Mouse (Mus musculus) neural tube, embryonic 15.5 days (tissue): ENCODE results near the gene Smyd5. TPM values are rescaled to one million over a fixed set of nuclear protein-coding genes. Genes with fewer than 3 reads are reported as not detected.

Experiments
- ATAC-seq: fragments of 200-750 bp; cut with Nextera tagmentation; 2 replicates; pipeline ENCODE4 v1.8.0; 2017; ENCODE audit warnings: mild to moderate bottlenecking, moderate TSS enrichment, moderate library complexity; ENCODE audit not compliant: low FRiP score
- H3K27ac ChIP-seq: fragments of 300-500 bp; sonication (generic); replicated peaks from 2 replicates; pipeline ENCODE4 v1.5.1; 2015; ENCODE audit warnings: mild to moderate bottlenecking, inconsistent platforms
- H3K27me3 ChIP-seq: fragments of 300-500 bp; sonication (generic); replicated peaks from 2 replicates; pipeline ENCODE4 v1.6.1; 2015; ENCODE audit warnings: inconsistent platforms
- H3K36me3 ChIP-seq: fragments of 300-500 bp; sonication (generic); 2 replicates; pipeline ENCODE4 v1.6.1; 2015; ENCODE audit warnings: inconsistent platforms
- H3K4me1 ChIP-seq: fragments of 300-500 bp; sonication (generic); 2 replicates; pipeline ENCODE4 v1.6.1; 2015; ENCODE audit warnings: inconsistent platforms
- H3K4me2 ChIP-seq: fragments of 300-500 bp; sonication (generic); 2 replicates; pipeline ENCODE4 v1.6.1; 2015; ENCODE audit warnings: inconsistent platforms, mild to moderate bottlenecking, moderate library complexity
- H3K4me3 ChIP-seq: fragments of 300-500 bp; sonication (generic); replicated peaks from 2 replicates; pipeline ENCODE4 v1.5.1; 2015; ENCODE audit warnings: mild to moderate bottlenecking, inconsistent platforms
- H3K9ac ChIP-seq: fragments of 300-500 bp; sonication (generic); replicated peaks from 2 replicates; pipeline ENCODE4 v1.6.1; 2015; ENCODE audit warnings: mild to moderate bottlenecking, inconsistent platforms
- H3K9me3 ChIP-seq: fragments of 300-500 bp; sonication (generic); replicated peaks from 2 replicates; pipeline ENCODE4 v1.6.1; 2016; ENCODE audit warnings: inconsistent platforms
- WGBS: fragments of 180-500 bp; shearing (Covaris S2); methylation state at CpG from one replicate; pipeline ENCODE4 v1.1.7; 2015; ENCODE audit warnings: mixed read lengths; 5-methylcytosine and 5-hydroxymethylcytosine counted together
- polyA plus RNA-seq: library from polyadenylated mRNA; unstranded; fragments of >200 nt; fragmentation: Nextera tagmentation; extraction: Ambion mirVana; gene quantifications from 2 replicates; pipeline ENCODE4 v1.2.1, GENCODE M21; 2015

Gene Smyd5
- polyA plus RNA-seq, 1 experiment from 2014 or later, result 75.6 TPM

GRCm38 (mm10) chr6:85419150-85419549 is 12.6 kb upstream of the Smyd5 start:
- no peak overlapping the region for H3K4me2 ChIP-seq
- no peak overlapping the region for H3K27ac ChIP-seq
- H3K9me3 ChIP-seq, result no peaks in the 10 kb centered on the region
- WGBS, result 88% methylated on average over 2 of the region's 2 CpGs
- ATAC-seq, result no peak
- no peaks in the 10 kb centered on the region for H3K36me3 ChIP-seq
- no peak overlapping the region for H3K4me3 ChIP-seq
- peaks cover 14% of the 10 kb centered on the region for H3K27me3 ChIP-seq
- no peak overlapping the region for H3K9ac ChIP-seq
- H3K4me1 ChIP-seq, result no peaks in the 10 kb centered on the region

DNA sequence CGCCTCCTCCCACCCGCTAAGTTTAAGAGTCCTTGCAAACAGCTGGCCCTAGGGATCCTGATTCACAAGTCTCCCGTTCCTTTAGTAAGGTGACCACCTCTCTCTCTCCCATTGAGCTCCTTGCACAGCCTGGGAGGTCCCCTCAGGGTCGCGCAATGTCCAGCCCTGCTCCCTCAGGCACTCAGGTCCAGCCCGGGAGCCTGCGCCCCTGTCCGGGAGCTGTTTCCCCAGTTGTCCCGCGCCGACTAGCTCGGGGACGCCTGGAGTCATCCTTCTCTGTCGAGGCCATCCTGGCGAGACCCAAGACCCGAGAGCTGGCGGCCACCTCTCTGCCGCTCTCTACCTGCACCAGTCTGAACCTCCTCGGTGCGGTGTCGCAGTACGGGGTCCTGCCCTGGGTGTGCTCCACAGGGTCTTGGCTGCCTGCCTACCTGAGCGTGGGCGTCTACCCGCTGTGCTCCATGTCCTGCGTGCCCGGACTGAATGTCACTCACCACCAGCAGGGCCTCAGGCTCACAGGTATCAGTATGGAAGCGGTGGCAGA is 7.9 kb upstream of the Smyd5 start, which contains the start of gene Noto:
Noto (plus strand) TSS at position 51 of the 544 bp plus-strand sequence.
- Histone ChIP-seq H3K27ac (no peak within 1 kb of the TSS), H3K4me2 (no peak within 1 kb of the TSS), H3K36me3 (no peaks in the 10 kb centered on the region), H3K9ac (no peak within 1 kb of the TSS), H3K9me3 (no peaks in the 10 kb centered on the region), H3K4me3 (no peak within 1 kb of the TSS), H3K4me1 (no peaks in the 10 kb centered on the region), H3K27me3 (peaks cover 15% of the 10 kb centered on the region)
- WGBS, result 14% methylated on average over 28 of the region's 28 CpGs
- ATAC-seq, result no peak

- WGBS, result 48% methylated on average over 8 of the region's 8 CpGs
- Histone ChIP-seq H3K4me3 (peak overlapping the region; percentile 94), H3K36me3 (no peaks in the 10 kb centered on the region), H3K9ac (peak overlapping the region; percentile 80), H3K9me3 (no peaks in the 10 kb centered on the region), H3K27me3 (no peaks in the 10 kb centered on the region), H3K27ac (no peak overlapping the region), H3K4me2 (peak overlapping the region; percentile 89), H3K4me1 (peaks cover 18% of the 10 kb centered on the region)
- peak; percentile 74 for ATAC-seq
These were observed 431 bp upstream of the Smyd5 start for GRCm38 (mm10) chr6:85431274-85431841.

DNA sequence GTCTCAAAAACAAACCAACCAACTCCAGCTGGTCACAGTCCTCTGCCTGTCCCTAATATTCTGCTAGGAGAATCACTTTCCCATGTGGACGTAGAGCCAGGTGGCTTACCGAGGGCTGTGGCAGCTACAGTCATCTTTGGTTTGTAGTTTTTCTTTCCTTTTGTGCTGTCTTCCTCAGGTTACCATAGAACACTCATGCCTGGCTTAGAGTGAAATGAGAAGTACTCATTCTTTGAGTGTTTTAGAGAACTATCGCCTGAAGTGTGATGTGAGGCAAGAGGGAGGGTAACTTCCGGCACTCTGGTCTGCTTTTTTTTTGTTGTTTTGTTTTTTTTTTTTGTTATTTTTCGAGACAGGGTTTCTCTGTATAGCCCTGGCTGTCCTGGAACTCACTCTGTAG is 2.1 kb downstream of the Smyd5 start:
- Histone ChIP-seq H3K4me2 (no peak overlapping the region), H3K36me3 (peaks cover 8% of the 10 kb centered on the region)

GRCm38 (mm10) chr6:85436204-85436603 is 4.4 kb downstream of the Smyd5 start:
- WGBS, result 90% methylated on average over 1 of the region's 1 CpGs
- peaks cover 18% of the 10 kb centered on the region for H3K4me1 ChIP-seq
- H3K4me2 ChIP-seq, result no peak overlapping the region
- no peaks in the 10 kb centered on the region for H3K9me3 ChIP-seq
- no peak overlapping the region for H3K4me3 ChIP-seq
- H3K27ac ChIP-seq, result no peak overlapping the region
- H3K36me3 ChIP-seq, result peaks cover 30% of the 10 kb centered on the region
- H3K9ac ChIP-seq, result no peak overlapping the region
- H3K27me3 ChIP-seq, result no peaks in the 10 kb centered on the region
- no peak for ATAC-seq

More for the DNA sequence above, 2.1 kb downstream of the Smyd5 start:
- ATAC-seq, result no peak
- WGBS, result 91% methylated on average over 5 of the region's 5 CpGs
- no peak overlapping the region for H3K9ac ChIP-seq
- H3K27me3 ChIP-seq, result no peaks in the 10 kb centered on the region
- H3K4me3 ChIP-seq, result no peak overlapping the region
- peaks cover 18% of the 10 kb centered on the region for H3K4me1 ChIP-seq
- H3K9me3 ChIP-seq, result no peaks in the 10 kb centered on the region
- no peak overlapping the region for H3K27ac ChIP-seq

- ATAC-seq, result no peak
- Histone ChIP-seq H3K27ac (no peak overlapping the region), H3K4me1 (peaks cover 14% of the 10 kb centered on the region), H3K9me3 (no peaks in the 10 kb centered on the region), H3K27me3 (no peaks in the 10 kb centered on the region), H3K36me3 (peaks cover 33% of the 10 kb centered on the region), H3K4me3 (no peak overlapping the region), H3K4me2 (no peak overlapping the region), H3K9ac (no peak overlapping the region)
- 83% methylated on average over 5 of the region's 6 CpGs for WGBS
These were observed 4.8 kb downstream of the Smyd5 start for GRCm38 (mm10) chr6:85436631-85437030.

DNA sequence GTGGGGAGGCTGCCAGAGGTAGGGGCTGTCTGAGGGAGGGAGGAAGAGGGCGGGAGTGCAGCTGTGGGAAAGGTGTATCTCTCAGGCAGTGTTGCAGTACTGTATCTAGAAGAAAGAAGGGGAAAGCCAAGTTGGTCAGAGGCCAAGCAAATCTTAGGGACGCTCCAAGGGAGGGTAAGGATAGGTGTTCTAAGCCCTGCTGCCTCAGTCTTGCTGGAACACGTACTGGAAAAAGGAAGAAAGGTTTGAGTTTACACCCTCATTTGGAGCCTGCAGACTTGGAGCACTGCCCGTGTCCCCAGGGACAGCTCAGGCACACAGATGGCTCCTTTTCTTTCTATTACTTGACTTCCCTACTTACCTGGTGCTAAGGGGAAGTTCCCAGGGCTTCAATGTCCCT is 9.4 kb downstream of the Smyd5 start:
- peaks cover 57% of the 10 kb centered on the region for H3K36me3 ChIP-seq
- H3K4me1 ChIP-seq, result no peaks in the 10 kb centered on the region
- H3K9me3 ChIP-seq, result no peaks in the 10 kb centered on the region
- no peak overlapping the region for H3K4me2 ChIP-seq
- H3K4me3 ChIP-seq, result no peak overlapping the region
- no peak overlapping the region for H3K9ac ChIP-seq
- H3K27me3 ChIP-seq, result no peaks in the 10 kb centered on the region
- no peak for ATAC-seq
- 94% methylated on average over 4 of the region's 4 CpGs for WGBS
- H3K27ac ChIP-seq, result no peak overlapping the region

DNA sequence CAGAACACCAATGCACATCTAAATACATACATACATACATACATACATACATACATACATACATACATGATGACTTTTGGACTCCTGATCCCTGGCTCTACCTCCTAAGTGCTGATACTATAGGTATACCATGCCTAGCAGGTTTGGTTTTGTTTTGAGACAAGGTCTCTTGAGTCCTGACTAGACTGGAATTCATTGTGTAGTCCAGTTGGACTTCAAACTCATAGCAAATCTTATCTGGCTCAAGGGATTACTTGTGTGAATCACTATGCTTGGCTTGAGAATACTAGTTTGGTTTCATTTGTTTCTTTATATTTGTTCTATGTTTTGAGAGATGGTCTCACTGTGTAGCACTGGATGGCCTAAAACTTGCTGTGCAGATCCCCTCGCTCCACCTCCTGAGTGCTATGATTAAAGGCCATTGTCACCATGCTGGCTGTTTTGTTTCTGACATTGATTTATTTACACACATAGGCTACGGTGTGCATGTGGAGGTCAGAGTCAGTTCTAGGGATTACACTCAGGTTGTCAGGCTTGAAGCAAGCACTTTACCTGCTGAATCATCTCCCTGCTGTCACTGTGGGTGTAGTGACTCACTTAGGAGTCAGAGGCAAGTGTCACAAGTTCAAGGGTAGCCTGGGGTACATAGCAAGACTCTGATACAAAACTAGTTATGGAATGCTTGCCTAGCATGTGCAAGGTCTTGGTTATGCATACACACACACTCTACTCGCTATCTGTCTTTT is 11.9 kb downstream of the Smyd5 start:
- Histone ChIP-seq H3K36me3 (peaks cover 61% of the 10 kb centered on the region), H3K27ac (no peak overlapping the region)
- 82% methylated on average over 3 of the region's 3 CpGs for WGBS

DNA sequence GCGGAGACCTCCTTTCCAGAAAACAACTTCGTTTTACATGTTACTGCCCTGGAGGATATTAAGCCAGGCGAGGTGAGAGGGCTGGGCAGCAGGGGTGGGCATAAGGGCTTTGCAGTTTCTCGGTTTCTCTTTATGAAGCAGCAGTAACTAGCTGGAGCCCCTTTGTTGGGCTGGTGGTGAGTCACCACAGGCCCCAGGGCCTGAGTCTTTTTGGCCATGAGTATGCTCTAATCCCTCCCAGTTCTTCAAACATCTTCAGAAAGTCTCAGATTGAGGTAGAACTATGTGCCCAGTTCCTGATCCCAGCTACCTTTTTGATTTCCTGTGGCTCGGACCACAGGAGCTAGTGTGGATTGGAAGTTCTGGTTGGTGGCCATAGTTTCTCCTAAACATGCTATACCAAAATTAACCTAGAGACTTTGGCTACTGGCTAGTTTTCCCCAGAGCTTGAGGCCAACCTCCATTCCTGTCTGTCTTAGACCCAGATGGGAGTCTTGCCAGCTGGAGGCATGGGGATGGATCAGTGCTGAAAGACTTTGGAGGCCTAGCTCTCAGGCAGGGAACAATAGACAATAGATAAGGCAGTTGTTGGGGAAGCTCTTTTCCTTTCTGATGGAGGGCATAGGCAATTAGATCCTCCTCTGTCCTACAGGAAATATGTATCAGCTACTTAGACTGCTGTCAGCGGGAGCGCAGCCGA is 12.6 kb downstream of the Smyd5 start:
- peaks cover 54% of the 10 kb centered on the region for H3K36me3 ChIP-seq
- no peak overlapping the region for H3K9ac ChIP-seq
- no peak overlapping the region for H3K27ac ChIP-seq
- H3K9me3 ChIP-seq, result no peaks in the 10 kb centered on the region
- no peak overlapping the region for H3K4me2 ChIP-seq
- H3K27me3 ChIP-seq, result no peaks in the 10 kb centered on the region
- H3K4me1 ChIP-seq, result no peaks in the 10 kb centered on the region
- 93% methylated on average over 8 of the region's 8 CpGs for WGBS
- no peak for ATAC-seq
- H3K4me3 ChIP-seq, result no peak overlapping the region

More for the DNA sequence above, 11.9 kb downstream of the Smyd5 start:
- H3K27me3 ChIP-seq, result no peaks in the 10 kb centered on the region
- no peak overlapping the region for H3K4me2 ChIP-seq
- no peak overlapping the region for H3K9ac ChIP-seq
- ATAC-seq, result no peak
- no peak overlapping the region for H3K4me3 ChIP-seq
- no peaks in the 10 kb centered on the region for H3K4me1 ChIP-seq
- no peaks in the 10 kb centered on the region for H3K9me3 ChIP-seq

DNA sequence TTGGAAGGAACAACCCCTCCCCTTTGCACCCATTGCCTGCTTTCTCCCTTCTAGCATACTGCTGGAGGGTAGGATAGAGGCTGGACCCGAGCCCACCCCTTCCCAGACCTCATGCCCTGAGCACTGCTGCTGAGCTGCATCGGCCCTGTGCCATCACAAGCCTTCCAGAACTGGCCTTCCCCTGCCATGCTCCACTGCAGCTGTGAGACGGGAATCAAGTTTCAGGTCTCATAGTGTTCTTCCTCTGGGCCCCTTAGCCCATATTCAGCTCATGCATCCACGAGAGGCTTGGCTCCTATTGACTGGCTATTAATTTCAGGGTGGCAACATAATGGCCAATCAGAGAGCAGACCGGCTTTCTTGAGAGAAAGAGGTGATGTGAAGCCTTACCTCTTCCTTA is 13.5 kb downstream of the Smyd5 start:
- Histone ChIP-seq H3K27me3 (no peaks in the 10 kb centered on the region), H3K9ac (no peak overlapping the region), H3K36me3 (peaks cover 46% of the 10 kb centered on the region), H3K27ac (no peak overlapping the region), H3K9me3 (no peaks in the 10 kb centered on the region), H3K4me2 (no peak overlapping the region), H3K4me3 (no peak overlapping the region), H3K4me1 (peaks cover 2% of the 10 kb centered on the region; the same call in 1 of the 2 replicates)
- WGBS, result 86% methylated on average over 5 of the region's 5 CpGs
- ATAC-seq, result no peak

DNA sequence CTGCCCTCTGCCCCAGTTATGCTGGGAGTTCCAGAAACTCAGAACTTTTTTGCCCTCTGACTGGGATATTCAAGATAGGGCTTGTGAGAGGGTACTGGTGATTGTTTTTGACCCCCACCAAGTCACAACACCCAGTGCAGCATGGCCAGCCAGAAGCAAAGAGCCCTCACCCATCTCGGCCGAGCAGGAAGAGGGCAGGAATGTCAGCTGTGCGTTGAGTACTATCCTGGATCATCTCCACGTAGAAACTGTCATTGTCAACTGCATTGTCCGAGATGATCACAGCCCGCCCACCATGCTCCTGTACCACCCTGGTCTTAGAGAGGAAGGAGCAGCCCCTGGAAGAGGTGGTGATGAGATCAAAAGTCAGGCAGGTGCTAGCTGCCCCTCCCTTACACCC is 15.6 kb downstream of the Smyd5 start:
- ATAC-seq, result no peak
- H3K27ac ChIP-seq, result no peak overlapping the region

More for the DNA sequence above, 15.6 kb downstream of the Smyd5 start:
- 84% methylated on average over 6 of the region's 6 CpGs for WGBS
- Histone ChIP-seq H3K27me3 (no peaks in the 10 kb centered on the region), H3K9me3 (no peaks in the 10 kb centered on the region), H3K36me3 (peaks cover 28% of the 10 kb centered on the region), H3K4me2 (no peak overlapping the region), H3K4me3 (no peak overlapping the region), H3K4me1 (peaks cover 9% of the 10 kb centered on the region), H3K9ac (no peak overlapping the region)
